Mouse (Mus musculus) left cerebral cortex, adult 9 months (tissue): ENCODE data around the gene Siah3.
A peak's percentile ranks its signal among the peaks of the same experiment; 100 is the strongest.
"Not testable (repeated sequence)": the region's sequence is repeated elsewhere in the genome, so short reads cannot be mapped to it uniquely, and the experiment has no call there.

Source experiments
- DNase-seq, 2 experiments: peaks; one replicate each; pipeline ENCODE4 v3.0.0; 2022; ENCODE audit warnings: low spot score in 2 of 2

The Siah3 gene

GRCm38 (mm10) chr14:75455743-75456421, at the start of gene Siah3:
Gene Siah3, plus strand, starts transcription at chr14:75455982.
- DNase-seq = peak in 1 of 2 experiments; percentile 71

GRCm38 (mm10) chr14:75409772-75410171, 46.0 kb upstream of the Siah3 start:
- DNase-seq = no peak

- DNase-seq = no peak
These were observed 45.4 kb upstream of the Siah3 start for GRCm38 (mm10) chr14:75410392-75410791.

- DNase-seq = no peak
These were observed 37.1 kb upstream of the Siah3 start for GRCm38 (mm10) chr14:75418721-75419120.

- no peak for DNase-seq
These were observed 35.9 kb upstream of the Siah3 start for GRCm38 (mm10) chr14:75419876-75420275.

GRCm38 (mm10) chr14:75420811-75421210, 35.0 kb upstream of the Siah3 start:
- DNase-seq = no peak

GRCm38 (mm10) chr14:75431173-75431786, 24.5 kb upstream of the Siah3 start:
- no peak for DNase-seq

- no peak for DNase-seq
These were observed 22.9 kb upstream of the Siah3 start for GRCm38 (mm10) chr14:75432850-75433249.

- no peak for DNase-seq
These were observed 21.2 kb upstream of the Siah3 start for GRCm38 (mm10) chr14:75434576-75434975.

GRCm38 (mm10) chr14:75444486-75445105, 11.2 kb upstream of the Siah3 start:
- DNase-seq = peak; percentile 64 to 73

GRCm38 (mm10) chr14:75445281-75445947, 10.4 kb upstream of the Siah3 start:
- peak; percentile 70 to 86 for DNase-seq

GRCm38 (mm10) chr14:75445948-75446281, 9.9 kb upstream of the Siah3 start:
- DNase-seq = no peak

- DNase-seq = not testable (repeated sequence)
These were observed 9.5 kb upstream of the Siah3 start for GRCm38 (mm10) chr14:75446314-75446713.

GRCm38 (mm10) chr14:75453906-75454305, 1.9 kb upstream of the Siah3 start:
- DNase-seq = no peak

- DNase-seq = no peak
These were observed 1.1 kb upstream of the Siah3 start for GRCm38 (mm10) chr14:75454716-75455115.

- no peak for DNase-seq
These were observed 430 bp upstream of the Siah3 start for GRCm38 (mm10) chr14:75455361-75455742.

- peak in 1 of 2 experiments; percentile 64 for DNase-seq
These were observed 873 bp downstream of the Siah3 start for GRCm38 (mm10) chr14:75456489-75457220.

- no peak for DNase-seq
These were observed 1.4 kb downstream of the Siah3 start for GRCm38 (mm10) chr14:75457221-75457600.

GRCm38 (mm10) chr14:75459431-75459830, 3.6 kb downstream of the Siah3 start:
- no peak for DNase-seq

- peak in 1 of 2 experiments; percentile 52 for DNase-seq
These were observed 4.2 kb downstream of the Siah3 start for GRCm38 (mm10) chr14:75459991-75460390.

GRCm38 (mm10) chr14:75460436-75460835, 4.7 kb downstream of the Siah3 start:
- no peak for DNase-seq

- no peak for DNase-seq
These were observed 6.0 kb downstream of the Siah3 start for GRCm38 (mm10) chr14:75461770-75462169.
